Mouse (Mus musculus) T-helper 17 cell (primary cell): ENCODE data around the gene Srf.

Source experiments
- in situ Hi-C, 2 experiments: fragments of 300-600 bp; cut with MboI, MseI; formaldehyde crosslinking; loops; 1 replicate in 1 of 2; 2 replicates in 1 of 2; pipeline ENCODE4 v1.15.1; 2025; ENCODE audit warnings: high pct_unique_total_duplicates in 2 of 2

Gene Srf

GRCm38 (mm10) chr17:46556584-46556945, 590 bp upstream of the Srf start:
- in situ Hi-C loops, result loop anchor here in 1 of 2 experiments (10.0 kb wide), 1 partner anchor 448 kb away; no protein-coding TSS in a partner anchor

DNA sequence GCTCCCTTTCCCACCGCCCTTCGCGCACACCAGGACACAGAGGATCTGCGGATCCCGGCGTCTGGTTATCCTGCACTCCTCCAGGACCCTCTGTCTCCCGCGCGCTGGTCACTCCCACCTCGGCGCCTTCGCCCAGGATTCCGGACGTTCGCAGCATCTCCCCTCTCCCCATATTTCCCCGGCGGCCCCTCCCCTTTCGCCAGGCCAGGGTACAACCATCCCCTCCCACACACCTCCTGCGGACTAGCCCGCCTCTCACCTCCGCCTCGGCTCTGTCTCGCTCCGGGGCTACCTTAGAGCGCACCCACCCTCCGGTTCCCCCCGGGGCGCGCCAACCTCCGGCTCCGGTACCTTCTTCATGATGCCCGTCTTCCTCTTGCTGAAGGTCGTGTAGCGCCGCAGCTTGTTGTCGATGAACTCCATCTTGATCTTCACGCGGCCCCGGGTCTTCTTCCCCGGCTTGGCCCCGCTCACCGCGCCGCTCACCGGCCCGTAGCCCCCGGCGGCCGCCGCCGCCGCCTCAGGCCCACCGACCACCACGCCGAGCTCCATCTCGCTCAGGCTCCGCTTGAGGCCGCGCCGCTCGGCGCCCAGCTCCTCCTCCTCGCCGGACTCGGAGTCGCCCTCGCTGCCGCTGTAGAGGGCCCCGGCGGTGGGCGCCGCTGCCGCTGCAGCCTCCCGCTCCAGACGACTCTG, 850 bp downstream of the Srf start:
- in situ Hi-C loops, result loop anchor here in 1 of 2 experiments (10.0 kb wide), 1 partner anchor 450 kb away; no protein-coding TSS in a partner anchor

- in situ Hi-C loops, result loop anchor here in 1 of 2 experiments (10.0 kb wide), 1 partner anchor 450 kb away; no protein-coding TSS in a partner anchor
Measured at GRCm38 (mm10) chr17:46554646-46554976, 1.4 kb downstream of the Srf start.

GRCm38 (mm10) chr17:46553926-46554325, 2.0 kb downstream of the Srf start:
- in situ Hi-C loops, result loop anchor here in 1 of 2 experiments (10.0 kb wide), 1 partner anchor 451 kb away; no protein-coding TSS in a partner anchor

- in situ Hi-C loops, result loop anchor here in 1 of 2 experiments (10.0 kb wide), 1 partner anchor 451 kb away; no protein-coding TSS in a partner anchor
Measured at GRCm38 (mm10) chr17:46553469-46553868, 2.5 kb downstream of the Srf start.

DNA sequence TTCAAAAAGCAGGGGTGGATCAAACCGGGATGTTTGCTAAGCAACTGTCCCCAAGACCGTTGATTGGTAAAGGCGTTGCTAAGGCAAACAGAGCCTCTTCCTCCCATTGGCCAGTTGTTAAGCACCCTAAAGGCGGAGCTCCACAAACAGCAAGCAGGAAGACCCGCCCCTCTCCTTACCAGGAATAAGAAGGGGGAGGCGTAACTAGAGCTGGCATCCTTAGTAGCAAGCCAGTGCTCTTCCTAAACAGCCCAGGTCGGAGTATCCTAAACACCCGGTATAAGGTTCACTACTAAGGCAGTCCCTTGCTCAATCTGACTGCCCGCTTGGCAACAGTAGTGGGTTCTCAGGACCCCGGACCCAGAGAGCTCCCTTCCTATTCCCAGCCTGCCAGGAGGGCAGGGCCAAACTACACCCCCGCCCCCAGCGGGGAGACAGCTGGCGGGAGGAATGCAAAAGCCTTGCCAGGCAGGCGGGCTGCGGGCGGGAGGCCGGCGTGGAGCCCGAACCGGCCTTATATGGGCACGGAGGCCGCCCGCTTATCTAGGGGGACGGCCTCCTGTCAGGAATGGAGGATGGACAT, 3.0 kb downstream of the Srf start:
- in situ Hi-C loops, result loop anchor here in 1 of 2 experiments (10.0 kb wide), 1 partner anchor 452 kb away; no protein-coding TSS in a partner anchor

DNA sequence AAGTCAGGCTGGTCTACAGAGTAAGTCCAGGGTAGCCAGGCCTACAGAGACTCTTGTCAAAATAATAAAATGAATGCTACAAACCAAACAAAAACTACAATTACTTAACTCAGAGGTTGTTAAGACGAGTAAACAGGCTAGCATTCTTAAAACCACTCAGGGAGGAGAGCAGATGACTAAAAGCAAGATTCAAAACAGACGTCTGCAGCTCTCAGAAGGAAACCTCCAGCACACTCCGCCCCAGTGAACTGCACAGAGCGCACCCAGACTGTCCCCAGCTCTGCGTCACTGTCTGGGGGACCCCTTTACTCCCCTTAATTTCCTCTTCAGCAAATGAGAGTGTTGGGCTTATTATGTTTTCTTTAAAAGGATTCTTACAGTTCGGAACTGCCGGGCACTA, 3.8 kb downstream of the Srf start:
- in situ Hi-C loops, result loop anchor here in 1 of 2 experiments (10.0 kb wide), 1 partner anchor 453 kb away; no protein-coding TSS in a partner anchor

DNA sequence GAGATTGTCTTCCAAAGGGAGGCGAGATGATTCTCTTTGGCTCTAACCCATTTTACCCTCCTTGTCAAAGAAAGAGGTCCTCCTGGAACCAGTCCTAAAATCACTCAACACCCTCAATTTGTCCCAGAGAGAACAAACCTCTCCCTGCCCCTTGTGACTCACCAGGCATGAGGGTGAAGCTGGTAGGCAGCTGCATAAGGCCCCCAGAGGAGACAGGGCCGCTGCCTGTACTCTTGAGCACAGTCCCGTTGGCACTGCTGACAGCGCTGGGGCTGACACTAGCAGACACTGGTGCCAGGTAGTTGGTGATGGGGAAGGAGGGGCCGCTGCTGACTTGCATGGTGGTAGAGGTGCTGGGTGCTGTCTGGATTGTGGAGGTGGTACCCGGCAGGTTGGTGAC, 4.6 kb downstream of the Srf start:
- in situ Hi-C loops, result loop anchor here in 1 of 2 experiments (10.0 kb wide), 1 partner anchor 453 kb away; no protein-coding TSS in a partner anchor

DNA sequence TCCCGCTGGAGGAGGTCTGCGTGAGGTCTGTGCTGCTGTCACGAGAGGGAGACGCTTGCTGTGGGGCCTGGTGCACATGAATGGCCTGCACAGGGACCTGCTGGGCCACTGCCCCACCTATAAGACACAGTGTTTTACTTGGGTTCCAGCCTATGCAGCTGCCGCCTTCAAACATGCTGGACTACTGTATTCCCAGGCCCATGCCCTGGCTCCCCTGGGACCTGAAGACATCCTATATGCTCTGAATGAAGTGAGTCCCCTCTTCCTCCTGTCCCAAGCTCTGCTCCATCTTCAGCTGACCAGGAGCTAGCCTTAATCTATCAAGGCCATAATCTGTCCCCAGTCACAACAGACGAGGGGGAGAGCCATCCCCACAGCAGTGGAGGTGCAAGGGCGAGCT, 5.1 kb downstream of the Srf start:
- in situ Hi-C loops, result loop anchor here in 1 of 2 experiments (10.0 kb wide), 1 partner anchor 454 kb away; no protein-coding TSS in a partner anchor

DNA sequence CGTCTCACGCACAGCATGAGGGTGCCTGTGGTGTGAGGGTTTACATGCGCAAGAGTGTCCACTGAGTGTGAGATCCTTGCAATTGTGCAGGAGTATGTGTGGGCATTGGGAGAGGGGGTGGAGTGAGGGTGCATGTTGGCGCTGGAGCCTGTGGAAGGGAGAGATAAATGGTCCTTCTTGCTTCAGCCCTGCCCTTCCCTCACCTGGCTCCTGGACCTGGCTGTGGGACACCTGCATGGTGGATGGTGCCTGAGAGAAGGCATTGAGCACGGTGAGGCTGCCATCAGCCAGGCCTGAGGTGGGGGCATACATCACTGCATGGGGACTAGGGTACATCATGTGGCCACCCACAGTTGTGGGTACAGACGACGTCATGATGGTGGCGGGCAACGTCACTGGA, 6.3 kb downstream of the Srf start:
- in situ Hi-C loops, result loop anchor here in 1 of 2 experiments (10.0 kb wide), 1 partner anchor 455 kb away; no protein-coding TSS in a partner anchor

- in situ Hi-C loops, result no loop called here
Measured at GRCm38 (mm10) chr17:46549193-46549592, 6.8 kb downstream of the Srf start.

- in situ Hi-C loops, result no loop called here
Measured at GRCm38 (mm10) chr17:46548741-46549140, 7.2 kb downstream of the Srf start.

DNA sequence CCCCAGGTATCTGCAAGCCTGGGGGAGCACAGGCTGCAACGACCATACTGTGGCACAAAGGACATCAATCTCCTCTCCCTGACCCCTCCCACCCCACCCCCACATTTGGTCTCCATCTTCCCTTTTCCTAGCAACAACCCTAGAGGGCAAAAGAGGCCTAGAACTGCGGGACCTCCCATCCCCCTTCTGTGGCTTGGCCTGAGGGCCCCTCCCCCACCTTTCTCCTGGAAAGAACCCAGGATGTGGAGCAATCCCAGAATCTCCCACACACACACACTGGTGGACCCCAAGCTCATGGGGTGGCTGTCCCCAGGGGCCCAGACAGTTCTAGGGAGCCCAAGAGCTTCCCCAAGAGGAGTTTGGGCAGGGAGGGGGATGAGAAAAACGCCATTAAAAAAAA, 8.1 kb downstream of the Srf start:
- in situ Hi-C loops, result no loop called here

DNA sequence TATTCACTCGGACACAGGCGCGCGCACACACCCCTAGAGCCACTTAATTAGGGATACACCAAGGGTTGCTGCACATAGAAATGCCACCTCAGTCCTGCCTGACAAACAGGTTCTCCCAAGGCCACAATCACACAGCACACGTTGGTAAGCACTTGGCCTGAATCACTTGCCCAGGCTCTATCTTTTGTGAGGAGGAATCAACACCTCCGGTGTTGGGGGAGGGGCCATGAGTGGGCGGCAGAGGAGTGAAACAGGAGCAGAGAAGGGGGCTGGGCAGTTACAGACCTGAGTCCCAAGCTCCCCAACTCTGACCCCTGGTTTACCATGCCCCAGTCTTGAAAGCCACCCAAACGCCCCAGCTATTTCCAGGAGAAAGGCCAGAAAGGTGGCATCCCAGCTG, 9.0 kb downstream of the Srf start:
- in situ Hi-C loops, result no loop called here

GRCm38 (mm10) chr17:46546591-46546990, 9.4 kb downstream of the Srf start:
- in situ Hi-C loops, result no loop called here

DNA sequence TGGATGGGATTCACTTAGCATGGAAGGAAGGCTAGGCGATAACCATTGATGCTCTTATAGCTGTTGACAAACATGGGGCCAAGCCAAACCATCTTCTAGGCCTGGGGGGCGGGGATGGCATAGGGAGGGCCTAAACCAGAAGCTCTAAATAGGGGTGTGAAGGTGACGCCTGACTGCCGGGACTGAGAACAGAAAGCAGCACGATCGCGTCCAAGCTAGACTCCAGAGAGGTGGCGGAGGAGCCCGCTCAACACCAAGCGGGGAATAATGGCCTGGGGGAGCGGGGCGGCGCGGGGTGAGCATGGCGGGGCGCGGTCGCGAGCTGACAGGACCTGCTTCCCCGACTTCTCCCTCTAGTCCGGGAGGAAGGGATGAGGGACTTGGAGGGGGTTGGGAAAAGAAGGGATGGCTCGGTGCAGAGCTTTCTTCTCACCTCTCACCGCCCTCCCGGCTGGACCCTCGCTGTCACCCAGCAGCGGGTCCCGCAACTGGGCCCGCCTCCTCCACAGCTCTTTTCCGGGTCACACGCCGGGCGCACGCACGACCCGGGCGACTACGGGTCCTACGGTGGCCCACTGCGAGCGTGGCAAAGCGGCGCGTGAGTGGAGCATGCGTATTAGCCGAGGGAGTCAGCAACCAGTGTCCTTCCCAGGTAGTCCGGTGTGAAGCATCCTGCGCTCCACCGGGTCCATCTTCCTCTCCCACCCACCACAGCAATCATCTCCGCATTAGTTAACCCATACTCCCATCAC, 10.0 kb downstream of the Srf start, which contains the start of gene Cul9:
Gene Cul9 (minus strand): TSS at position 576 of the 752 bp plus-strand sequence.
- in situ Hi-C loops, result no loop called here

GRCm38 (mm10) chr17:46543661-46544060, 12.3 kb downstream of the Srf start:
- in situ Hi-C loops, result no loop called here

DNA sequence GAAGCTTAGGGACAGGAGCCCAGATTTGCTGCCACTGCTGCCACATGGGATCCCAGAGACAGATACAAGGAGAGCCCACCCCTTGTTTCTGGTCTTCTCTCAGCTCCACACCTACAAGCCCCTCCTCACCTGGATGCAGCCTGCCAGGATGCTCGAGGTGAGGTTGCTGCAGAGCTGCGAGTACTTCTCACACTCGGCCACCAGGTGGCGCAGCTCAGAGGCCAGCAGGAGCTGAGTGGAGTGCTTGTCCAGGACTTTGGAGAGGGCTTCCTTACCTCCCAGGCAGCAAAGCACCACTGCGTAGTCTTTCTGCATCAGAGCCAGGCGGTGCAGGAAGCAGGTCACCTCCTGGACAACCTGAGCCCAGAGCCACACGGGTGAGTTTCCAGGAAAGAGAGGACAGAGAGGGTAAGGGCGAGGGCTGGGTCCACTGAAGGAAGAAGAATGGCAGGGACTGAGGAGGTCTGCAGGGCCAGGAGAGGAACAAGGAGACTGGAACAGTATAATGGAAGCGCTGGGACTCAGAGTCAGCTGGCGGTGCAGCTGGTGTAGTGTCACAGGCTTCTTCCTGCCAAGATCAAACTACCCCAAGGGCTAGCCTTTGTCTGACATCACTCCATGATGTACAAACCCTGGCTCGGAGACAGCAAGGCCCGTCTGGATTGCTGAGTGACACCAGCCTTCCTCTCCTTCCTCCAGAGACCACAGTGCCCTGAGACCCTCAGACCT, 30.2 kb downstream of the Srf start:
- in situ Hi-C loops, result loop anchor here in 1 of 2 experiments (5.0 kb wide), 1 partner anchor 97 kb away; no protein-coding TSS in a partner anchor

- in situ Hi-C loops, result loop anchor here in 1 of 2 experiments (5.0 kb wide), 1 partner anchor 97 kb away; no protein-coding TSS in a partner anchor
Measured at GRCm38 (mm10) chr17:46525065-46525464, 30.9 kb downstream of the Srf start.

- in situ Hi-C loops, result no loop called here
Measured at GRCm38 (mm10) chr17:46521963-46522668, 33.9 kb downstream of the Srf start.
